Mouse (Mus musculus) left cerebral cortex, postnatal 10 days (tissue): Measurements from ENCODE around the gene Nol12. TPM values are rescaled to one million over a fixed set of nuclear protein-coding genes. Genes with fewer than 3 reads are reported as not detected.

Experiments
- DNase-seq, 2 experiments: peaks; one replicate each; pipeline ENCODE4 v3.0.0; 2021 to 2022; ENCODE audit warnings: low spot score in 2 of 2, mixed read lengths in 1 of 2; ENCODE audit errors: extremely low spot score in 1 of 2
- intact Hi-C: fragments of 180-260 bp; cut with DNase I; formaldehyde crosslinking; loops from one replicate; pipeline ENCODE4 v1.15.1; 2025
- total RNA-seq, 2 experiments: library from RNA; stranded (reverse); gene quantifications; 2 replicates each; pipeline ENCODE4 v1.2.3; 2021

Nol12 gene
- total RNA-seq, 2 experiments from 2014 or later: 40.9 to 41.4 TPM

DNA sequence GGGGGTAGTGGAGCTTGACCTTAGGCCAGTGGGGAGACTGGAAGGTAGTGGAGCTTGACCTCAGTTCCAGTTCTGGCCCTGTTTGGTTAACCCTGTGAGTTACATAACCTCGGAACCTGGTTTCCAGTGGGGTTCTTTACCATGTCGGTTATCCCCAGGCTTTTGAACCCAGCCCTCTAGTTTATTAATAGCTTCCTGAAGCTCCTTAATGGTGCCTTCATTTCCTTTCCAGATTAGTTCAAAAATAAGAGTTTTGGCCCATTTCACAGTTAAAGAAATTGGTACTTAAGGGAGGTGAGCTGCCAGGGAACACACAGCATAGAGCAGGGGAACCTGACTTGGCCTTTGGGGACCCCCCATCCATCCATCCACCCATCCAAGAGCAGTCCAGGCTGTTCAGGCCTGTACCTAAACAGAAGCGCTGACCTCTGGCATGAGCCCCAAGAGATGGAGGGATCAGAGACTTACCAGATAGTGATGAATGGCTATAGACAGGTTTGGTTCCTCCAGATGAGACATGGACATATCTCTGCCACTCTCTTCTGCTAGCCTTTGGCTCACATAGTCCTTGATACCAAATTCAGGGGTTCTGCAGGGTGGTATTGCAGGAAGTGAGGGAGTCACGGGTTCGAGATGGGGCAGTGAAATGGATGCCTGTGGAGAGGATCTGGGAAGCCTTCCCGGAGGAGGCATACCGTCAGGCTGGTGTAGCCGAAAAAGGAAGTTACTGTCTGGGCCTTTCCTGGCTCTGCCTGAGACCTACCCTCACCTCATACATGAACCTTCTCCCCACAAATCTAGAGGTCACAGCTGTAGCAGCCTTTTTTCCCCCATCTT, 19.7 kb upstream of the Nol12 start:
- no peak for DNase-seq
- intact Hi-C loops: no loop called here

DNA sequence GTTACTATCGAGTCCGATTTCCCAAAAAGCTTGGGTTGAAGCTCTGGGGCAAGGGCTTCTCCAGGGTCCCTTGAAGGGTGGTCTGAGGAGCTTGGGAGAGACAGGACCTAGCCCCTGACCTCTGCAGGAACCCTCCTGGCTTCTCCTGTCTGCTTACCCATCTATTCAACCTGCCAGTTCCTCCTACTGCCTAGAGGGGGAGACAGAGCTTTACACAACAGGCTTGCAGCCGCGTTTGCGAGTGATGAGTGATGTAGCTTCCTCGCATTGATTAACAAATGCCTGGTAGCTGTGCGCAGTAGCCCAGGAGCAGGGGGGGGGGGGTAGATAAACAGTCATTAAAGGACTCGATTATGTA, 19.1 kb upstream of the Nol12 start:
- intact Hi-C loops: no loop called here
- peak; percentile 75 to 80 for DNase-seq

DNA sequence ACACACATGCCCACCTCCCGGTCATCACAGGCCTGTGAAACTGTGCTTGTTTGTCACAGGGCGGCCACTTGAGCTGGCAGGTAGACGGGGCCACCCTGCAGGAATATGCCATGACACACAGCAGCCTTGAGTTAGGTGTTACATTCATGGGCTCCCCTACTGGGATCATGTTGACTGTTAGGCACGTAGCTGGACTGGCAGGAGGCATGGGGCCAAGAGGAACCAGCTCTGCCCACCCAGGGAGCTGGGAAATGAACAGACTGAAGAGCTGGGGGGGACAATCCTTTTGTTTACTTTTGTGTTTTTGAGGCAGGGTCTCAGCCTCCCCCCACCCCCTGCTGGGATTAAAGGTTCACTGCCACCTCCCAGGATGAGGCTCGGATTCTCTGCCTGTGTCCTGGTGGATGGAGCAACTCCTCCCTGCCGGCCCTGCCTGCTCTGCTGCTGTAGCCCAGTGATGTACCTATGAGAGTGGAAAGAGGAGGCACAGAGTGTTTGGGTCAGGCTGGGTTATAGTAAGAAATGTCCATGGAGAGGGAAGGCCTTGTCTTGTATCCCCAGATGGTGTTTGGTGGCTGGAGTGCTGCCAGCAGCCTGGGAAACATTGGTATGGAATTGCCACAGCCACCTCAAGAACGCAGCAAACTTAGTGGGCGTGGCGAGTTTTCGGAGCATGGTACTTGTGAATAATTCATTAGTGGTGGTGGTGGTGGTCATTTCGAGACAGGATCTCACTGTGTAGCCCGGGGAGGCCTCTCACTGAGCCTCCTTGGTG, 18.5 kb upstream of the Nol12 start:
- DNase-seq: peak in 1 of 2 experiments; percentile 74
- intact Hi-C loops: no loop called here

DNA sequence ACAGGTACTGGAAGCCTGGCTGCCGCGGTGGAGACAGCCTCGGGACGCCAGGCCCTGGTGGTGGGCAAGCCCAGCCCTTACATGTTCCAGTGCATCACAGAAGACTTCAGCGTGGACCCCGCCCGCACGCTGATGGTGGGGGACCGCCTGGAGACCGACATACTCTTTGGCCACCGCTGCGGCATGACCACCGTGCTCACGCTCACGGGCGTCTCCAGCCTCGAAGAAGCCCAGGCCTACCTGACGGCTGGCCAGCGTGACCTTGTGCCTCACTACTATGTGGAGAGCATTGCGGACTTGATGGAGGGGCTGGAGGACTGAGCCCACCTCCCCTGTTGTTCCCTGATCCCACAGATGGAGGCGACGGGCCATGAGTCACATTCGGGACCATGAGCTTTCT, 16.6 kb upstream of the Nol12 start:
- intact Hi-C loops: no loop called here
- DNase-seq: no peak

DNA sequence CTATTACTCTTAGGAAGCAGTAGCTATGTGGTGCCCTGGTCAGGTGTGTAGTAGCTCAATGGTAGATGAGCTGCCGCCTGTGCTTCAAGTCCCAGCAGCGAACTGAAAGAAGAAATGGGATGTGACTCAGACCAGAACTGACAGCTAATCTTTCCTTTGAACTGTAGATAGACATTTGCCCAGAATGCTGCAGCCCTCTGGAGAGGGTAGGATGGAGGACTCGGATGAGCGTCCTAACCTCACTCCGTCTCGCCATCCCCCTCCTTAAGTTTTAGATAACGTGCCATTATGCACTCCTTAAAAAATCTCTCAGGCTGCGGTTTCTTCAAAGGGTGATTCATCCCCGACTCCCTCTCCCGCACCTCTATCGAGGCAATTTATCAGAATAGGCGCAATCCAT, 14.8 kb upstream of the Nol12 start:
- no peak for DNase-seq
- intact Hi-C loops: no loop called here

DNA sequence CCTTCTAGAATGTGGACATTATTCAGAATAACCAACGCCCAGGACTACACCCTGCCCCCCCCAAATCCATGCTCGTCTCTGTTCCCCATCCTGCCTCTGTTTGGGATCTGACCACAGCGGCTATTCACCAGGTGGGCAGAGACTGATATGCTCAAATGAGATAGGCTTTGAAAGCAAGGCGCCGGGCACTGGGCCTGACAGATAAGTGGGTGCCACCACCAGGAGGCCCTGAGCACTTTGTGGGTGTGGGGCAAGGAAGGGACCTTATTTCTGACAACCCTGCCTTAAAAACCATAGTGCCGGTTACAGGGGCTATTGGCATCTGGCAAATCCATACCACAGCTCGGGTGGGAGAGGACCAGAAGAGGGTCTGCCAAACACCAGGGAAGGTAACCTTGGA, 12.0 kb upstream of the Nol12 start:
- intact Hi-C loops: no loop called here
- no peak for DNase-seq

DNA sequence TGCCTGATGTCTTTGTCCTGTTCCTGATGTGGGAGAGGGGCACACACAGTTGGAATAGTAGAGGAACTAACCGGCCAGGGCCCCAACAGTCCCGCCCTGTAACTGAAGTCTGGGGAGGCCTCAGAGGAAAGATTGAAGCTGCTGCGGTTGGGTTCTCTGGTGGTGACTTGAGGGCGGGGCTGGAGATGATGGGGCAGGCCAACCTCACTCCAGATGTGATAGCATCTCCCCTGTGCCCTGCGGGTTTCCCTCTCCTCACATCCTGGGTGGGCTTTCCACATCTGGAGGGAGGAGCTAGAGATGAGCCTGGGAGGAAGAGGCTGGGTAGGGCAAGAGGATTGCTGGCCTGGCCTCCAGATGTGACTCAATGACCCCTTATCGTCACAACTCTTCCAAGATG, 11.1 kb upstream of the Nol12 start:
- no peak for DNase-seq
- intact Hi-C loops: no loop called here

DNA sequence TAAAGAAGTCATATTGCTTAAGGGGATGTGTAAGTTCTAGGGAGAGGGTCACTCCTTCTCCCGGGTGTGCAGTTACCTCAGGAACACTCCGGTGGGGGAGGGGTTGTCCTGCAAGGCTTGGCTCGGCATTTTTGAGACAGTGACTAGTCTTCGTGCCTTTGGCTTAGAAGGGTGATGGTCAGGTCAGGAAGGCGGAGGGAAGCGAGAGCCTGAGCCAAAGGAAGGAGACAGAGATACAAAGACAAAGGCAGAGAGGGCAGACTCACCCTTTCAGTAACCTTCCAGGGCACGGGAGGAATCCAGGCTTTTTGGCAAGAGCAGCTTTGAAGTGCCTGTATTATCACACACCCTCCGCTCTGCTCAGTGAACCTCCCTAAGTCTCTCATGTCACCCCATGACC, 9.6 kb upstream of the Nol12 start:
- intact Hi-C loops: no loop called here
- DNase-seq: no peak

DNA sequence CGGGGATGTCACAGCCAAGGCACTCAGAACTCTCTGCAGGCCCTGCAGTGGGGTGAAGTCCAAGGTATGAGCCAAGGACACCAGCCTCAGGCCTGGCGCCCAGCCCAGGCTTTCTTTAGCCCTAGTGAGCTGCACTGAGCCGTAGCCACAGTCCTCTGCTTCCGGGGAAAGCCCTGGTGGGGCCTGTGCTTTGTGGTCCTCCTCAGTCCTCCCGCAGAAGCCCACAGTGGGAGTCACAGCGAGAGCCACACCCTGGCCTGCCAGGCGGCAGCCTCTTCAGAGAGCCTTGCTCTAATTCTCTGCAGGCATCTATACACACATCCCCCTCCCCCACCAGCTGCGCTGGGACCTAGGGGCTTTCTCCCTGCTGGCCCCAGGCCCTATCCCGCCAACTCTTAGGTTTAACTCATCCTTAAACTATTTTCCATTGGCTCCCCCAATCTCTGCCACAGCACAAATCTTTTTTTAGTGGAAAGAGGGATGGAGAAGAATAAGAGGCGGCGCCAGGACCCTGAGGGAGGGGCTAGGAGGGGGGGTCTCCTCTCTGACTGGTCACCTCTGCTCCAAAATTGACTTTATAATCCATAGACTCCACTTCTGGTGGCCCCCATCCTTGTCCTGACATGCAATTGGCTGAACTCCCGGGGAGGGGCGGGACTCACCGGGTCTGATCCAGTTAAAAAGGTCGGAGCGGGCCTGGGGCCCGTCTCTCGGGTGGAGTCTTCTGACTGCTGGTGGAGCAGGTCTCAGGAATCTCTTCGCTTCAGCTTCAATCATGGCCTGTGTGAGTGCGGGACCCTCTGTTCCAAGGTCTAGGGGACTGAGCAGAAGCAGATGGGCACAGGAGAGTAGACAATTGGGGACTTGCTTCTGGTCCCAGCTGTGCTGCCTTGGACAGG, 8.5 kb upstream of the Nol12 start, which contains the start of gene Lgals1:
TSS of gene Lgals1 (plus strand) at position 705 of the 899 bp plus-strand sequence.
- DNase-seq: peak in 1 of 2 experiments; percentile 89
- intact Hi-C loops: no loop called here

DNA sequence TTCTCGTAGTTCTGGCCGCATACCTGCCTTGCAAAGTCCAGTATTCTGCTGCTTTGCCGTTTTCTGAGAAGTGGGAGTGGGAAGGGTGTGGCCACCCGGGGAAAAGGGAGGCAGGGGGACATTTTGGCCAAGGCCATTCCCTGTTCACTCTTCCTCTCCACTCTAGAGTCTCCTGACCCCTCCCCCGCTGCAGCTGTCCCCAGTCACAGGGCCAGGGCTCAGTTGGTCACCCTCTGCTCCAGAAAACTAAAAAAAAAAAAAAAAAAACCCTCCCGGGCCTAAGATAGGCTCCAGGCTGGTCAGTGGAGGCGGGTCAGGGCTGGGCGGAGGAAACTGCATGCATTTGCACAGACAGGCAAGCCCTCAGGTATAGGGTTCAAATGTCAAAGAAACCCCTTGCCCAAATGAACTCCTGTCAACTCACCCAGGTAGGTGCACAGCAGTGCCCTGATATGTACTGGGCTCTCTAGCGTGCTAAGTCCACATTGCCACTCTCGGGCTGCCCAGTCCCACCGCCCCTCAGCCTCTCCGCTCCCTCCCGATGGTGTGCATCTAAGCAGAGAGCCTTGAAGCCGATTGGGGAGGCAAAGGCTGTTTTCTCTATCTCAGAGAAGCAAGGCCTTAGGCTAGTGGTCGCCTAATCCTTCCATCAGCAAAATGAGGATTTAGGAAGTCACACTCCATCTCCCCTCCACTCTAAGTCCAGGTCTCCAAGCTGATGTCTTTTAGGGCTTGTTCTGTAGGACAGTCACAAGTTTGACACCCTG, 7.5 kb upstream of the Nol12 start:
- intact Hi-C loops: no loop called here
- peak in 1 of 2 experiments; percentile 71 for DNase-seq

DNA sequence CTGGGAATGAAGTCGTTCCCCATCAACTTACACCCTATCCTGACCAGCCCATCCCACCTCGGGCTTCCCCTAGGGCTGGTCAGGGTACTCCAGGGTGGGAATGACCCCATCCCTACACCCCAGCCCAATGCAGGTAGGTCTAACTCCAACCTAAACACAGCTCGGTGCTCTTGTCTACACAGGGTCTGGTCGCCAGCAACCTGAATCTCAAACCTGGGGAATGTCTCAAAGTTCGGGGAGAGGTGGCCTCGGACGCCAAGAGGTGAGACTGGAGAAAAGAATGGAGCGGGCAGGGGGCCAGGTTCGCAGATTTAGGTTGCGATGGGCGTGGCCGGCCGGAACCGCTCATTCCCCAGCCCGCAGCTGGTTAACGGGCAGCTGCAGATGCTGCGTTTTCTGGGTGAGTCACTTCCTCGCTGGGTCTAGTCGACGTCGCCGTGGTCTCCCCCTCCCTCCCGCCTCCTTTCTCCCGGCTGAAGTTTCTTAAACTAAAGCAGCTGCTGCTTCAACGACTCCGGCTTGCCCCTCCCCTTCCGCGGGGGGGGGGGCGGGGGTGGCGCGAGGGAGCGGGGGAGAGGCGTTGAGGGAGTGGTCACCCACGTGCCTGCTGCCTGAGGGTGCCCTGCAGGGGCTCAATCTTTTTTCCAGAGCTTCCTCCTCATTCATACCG, 6.8 kb upstream of the Nol12 start:
- DNase-seq: peak in 1 of 2 experiments; percentile 87

DNA sequence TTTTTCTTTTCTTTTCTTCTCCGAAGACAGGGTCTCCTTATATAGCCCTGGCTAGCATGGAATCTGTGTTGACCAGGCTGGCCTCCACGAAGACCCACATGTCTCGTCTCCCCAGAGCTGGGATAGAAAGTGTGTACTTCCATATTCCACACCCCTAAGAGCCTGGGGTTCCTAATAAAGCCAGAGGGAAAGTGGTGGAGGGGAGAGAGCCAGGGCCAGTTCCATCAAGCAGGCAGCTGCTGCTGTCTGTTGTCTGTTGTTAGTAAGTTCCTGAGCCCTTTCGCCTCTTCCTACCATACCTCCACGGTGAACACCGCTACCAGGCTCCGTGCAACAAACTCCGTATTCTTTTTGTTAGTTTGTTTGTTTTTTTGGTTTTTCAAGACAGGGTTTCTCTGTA, 6.2 kb upstream of the Nol12 start:
- intact Hi-C loops: no loop called here
- no peak for DNase-seq

More for the DNA sequence above, 6.8 kb upstream of the Nol12 start:
- intact Hi-C loops: no loop called here

DNA sequence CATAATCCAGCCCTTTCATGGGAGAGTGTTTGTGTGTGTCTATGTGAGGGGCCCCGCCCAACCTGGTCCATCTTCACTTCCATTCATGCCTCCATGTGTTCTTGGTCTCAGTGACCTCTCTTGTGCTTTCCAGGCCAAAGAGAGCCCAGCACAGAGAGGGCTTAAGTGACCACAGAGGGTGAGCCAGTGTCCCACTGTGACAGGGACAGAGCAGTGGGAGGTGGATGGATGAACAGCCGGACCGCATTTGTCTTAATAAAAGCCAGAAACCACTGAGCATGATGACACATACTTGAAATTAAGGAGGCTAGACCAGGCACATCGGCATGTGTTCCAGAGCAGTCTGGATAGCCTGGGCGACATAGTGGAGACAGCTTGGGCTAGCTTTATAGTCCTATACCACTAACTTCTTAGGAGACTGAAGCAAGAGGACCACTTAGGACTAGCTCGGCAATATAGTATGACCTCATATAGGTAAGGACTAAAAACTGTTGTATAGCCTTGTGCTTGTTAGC, 4.5 kb upstream of the Nol12 start:
- intact Hi-C loops: no loop called here
- DNase-seq: no peak

DNA sequence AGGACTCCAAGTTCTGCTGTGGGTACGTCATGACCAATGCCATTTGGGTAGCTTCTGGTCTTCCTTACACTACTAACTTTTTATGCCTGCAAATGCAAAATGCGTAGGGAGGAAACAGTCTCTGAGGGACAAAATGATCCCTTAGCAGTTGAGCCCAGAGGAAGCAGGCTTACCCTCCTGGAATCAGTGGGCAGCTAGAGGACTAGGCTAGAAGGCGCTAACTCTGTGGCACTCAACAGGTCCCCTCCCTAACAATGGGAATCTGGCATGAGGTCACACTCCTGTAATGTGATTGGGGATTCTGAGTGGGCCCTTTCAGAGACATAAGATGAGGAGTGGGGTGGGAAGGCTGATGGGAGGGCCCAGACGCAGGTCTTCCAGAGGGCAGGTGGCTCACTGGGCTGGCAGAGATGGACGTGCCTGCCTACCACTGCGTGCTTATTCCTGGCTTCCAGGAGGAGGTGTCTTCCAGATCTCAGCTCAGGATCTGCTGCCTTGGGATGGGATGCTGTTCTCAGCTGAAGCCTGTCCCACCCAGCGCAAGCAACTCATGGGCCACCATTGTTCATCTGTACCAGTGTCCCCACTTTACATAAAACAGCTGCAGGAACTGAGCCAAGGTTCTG, 3.8 kb upstream of the Nol12 start:
- intact Hi-C loops: no loop called here

DNA sequence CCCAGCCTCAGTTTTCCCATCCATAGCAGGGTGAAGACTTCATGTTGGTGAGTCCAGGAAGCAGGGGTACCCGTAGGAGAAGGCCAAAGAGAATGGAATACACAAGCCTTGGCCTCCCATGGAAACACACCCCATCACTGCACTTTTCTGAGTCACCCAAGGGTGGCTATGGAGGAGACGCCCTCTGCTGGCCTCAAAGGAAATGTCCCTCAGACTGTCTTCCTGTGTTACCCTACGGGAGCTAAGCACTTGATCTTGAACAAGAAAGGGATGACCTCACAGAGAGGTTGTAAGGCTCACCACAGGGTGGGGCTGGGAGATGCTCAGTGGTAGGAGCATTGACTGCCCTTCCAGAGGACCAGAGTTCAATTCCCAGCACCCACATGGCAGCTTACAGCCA, 3.2 kb upstream of the Nol12 start:
- DNase-seq: no peak
- intact Hi-C loops: no loop called here

More for the DNA sequence above, 3.8 kb upstream of the Nol12 start:
- DNase-seq: no peak

DNA sequence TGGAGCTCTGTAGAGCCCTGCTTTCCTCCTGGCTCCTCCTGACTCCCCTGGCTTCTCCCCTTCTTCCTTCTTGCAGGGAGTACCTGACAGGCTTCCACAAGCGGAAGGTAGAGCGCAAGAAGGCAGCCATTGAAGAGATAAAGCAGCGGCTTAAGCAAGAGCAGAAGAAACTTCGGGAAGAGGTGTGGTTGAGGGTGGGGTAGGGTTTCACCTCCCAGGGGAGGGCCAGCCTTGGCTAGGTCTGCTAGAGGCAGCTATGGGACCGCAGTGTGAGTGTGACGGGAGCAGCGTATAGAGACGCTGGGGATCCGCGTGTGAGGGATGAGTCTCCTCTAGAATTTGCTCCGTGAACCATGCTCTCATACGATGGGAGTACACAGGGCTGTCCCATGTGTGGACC, 1.7 kb downstream of the Nol12 start:
- no peak for DNase-seq
- intact Hi-C loops: no loop called here

DNA sequence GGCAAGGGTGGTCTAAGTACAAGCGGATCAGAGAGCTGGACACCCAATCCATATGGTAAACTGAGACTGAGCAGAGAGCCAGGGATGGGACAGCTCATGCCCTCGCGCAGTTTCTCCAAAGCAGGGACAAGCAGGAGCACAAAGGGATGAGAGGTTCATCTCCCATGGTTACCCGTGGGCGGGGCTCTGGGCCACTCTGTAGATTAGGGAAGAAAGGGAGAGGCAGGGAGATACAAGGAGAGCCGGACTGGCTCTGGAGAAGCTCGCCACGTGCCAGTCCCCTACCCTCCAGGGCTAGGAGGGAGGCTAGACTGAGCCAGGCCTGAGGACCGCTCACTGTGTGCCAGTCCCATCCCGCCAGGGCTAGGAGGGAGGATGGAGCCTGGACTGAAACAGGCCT, 2.6 kb downstream of the Nol12 start:
- DNase-seq: no peak
- intact Hi-C loops: no loop called here
